Mouse (Mus musculus) hindbrain, embryonic 15.5 days (tissue): ENCODE measurements around the gene Vmn1r22. TPM values are rescaled to one million over a fixed set of nuclear protein-coding genes. Genes with fewer than 3 reads are reported as not detected.
"Not testable (repeated sequence)": the region's sequence is repeated elsewhere in the genome, so short reads cannot be mapped to it uniquely, and the experiment has no call there.

Source experiments
- ATAC-seq: fragments of 200-750 bp; cut with Nextera tagmentation; 2 replicates; pipeline ENCODE4 v1.8.0; 2017; ENCODE audit warnings: low read depth, moderate number of reproducible peaks, moderate TSS enrichment; ENCODE audit not compliant: low FRiP score
- H3K27ac ChIP-seq: fragments of 300-500 bp; sonication (generic); replicated peaks from 2 replicates; pipeline ENCODE4 v1.5.1; 2015; ENCODE audit warnings: mild to moderate bottlenecking, inconsistent platforms
- H3K27me3 ChIP-seq: fragments of 300-500 bp; sonication (generic); 2 replicates; pipeline ENCODE4 v1.6.1; 2015; ENCODE audit warnings: control low read depth, inconsistent platforms
- H3K36me3 ChIP-seq: fragments of 300-500 bp; sonication (generic); 2 replicates; pipeline ENCODE4 v1.6.1; 2015; ENCODE audit warnings: control low read depth, inconsistent platforms
- H3K4me1 ChIP-seq: fragments of 300-500 bp; sonication (generic); replicated peaks from 2 replicates; pipeline ENCODE4 v1.6.1; 2015; ENCODE audit warnings: control low read depth, inconsistent platforms
- H3K4me2 ChIP-seq: fragments of 300-500 bp; sonication (generic); 2 replicates; pipeline ENCODE4 v1.6.1; 2015; ENCODE audit warnings: moderate library complexity, mild to moderate bottlenecking, inconsistent platforms
- H3K4me3 ChIP-seq: fragments of 300-500 bp; sonication (generic); 2 replicates; pipeline ENCODE4 v1.5.1; 2015; ENCODE audit warnings: mild to moderate bottlenecking, inconsistent platforms
- H3K9ac ChIP-seq: fragments of 300-500 bp; sonication (generic); 2 replicates; pipeline ENCODE4 v1.6.1; 2015; ENCODE audit warnings: inconsistent platforms
- H3K9me3 ChIP-seq: fragments of 300-500 bp; sonication (generic); 2 replicates; pipeline ENCODE4 v1.6.1; 2016; ENCODE audit warnings: control low read depth, inconsistent platforms
- WGBS: fragments of 180-500 bp; shearing (Covaris S2); methylation state at CpG from one replicate; pipeline ENCODE4 v1.1.7; 2015; 5-methylcytosine and 5-hydroxymethylcytosine counted together
- polyA plus RNA-seq: library from polyadenylated mRNA; unstranded; fragments of >200 nt; fragmentation: Nextera tagmentation; extraction: Ambion mirVana; gene quantifications from 2 replicates; pipeline ENCODE4 v1.2.1, GENCODE M21; 2015

The Vmn1r22 gene
- not detected in 2 replicates for polyA plus RNA-seq

- H3K4me1 ChIP-seq: no peaks in the 10 kb centered on the region
- H3K9me3 ChIP-seq: no peaks in the 10 kb centered on the region
- no peak within 1 kb of the TSS for H3K9ac ChIP-seq
- no peak within 1 kb of the TSS for H3K4me3 ChIP-seq
- H3K27ac ChIP-seq: no peak within 1 kb of the TSS
- no peak for ATAC-seq
- 97% methylated on average over 1 of the region's 1 CpGs for WGBS
- H3K36me3 ChIP-seq: no peaks in the 10 kb centered on the region
- H3K4me2 ChIP-seq: no peak within 1 kb of the TSS
- H3K27me3 ChIP-seq: no peaks in the 10 kb centered on the region
These were observed at the start of gene Vmn1r22 for GRCm38 (mm10) chr6:57907928-57908327. Gene Vmn1r22 (minus strand): TSS chr6:57908028.

- Histone ChIP-seq H3K9ac (no peak within 1 kb of the TSS), H3K4me2 (no peak within 1 kb of the TSS), H3K4me3 (no peak within 1 kb of the TSS), H3K4me1 (no peaks in the 10 kb centered on the region), H3K36me3 (no peaks in the 10 kb centered on the region), H3K27me3 (no peaks in the 10 kb centered on the region), H3K9me3 (no peaks in the 10 kb centered on the region), H3K27ac (no peak within 1 kb of the TSS)
- WGBS: 91% methylated on average over 1 of the region's 1 CpGs
- ATAC-seq: no peak
These were observed 18.9 kb upstream of the Vmn1r22 start, which contains the start of gene Vmn1r23 for GRCm38 (mm10) chr6:57926738-57927137. Gene Vmn1r23 (minus strand): TSS chr6:57926838.

GRCm38 (mm10) chr6:57859043-57860042, 48.5 kb downstream of the Vmn1r22 start:
- no peaks in the 10 kb centered on the region for H3K27me3 ChIP-seq
- no peaks in the 10 kb centered on the region for H3K9me3 ChIP-seq
- no peaks in the 10 kb centered on the region for H3K4me1 ChIP-seq
- H3K4me2 ChIP-seq: peak overlapping the region; percentile 41
- no peak overlapping the region for H3K9ac ChIP-seq
- H3K27ac ChIP-seq: no peak overlapping the region
- H3K4me3 ChIP-seq: no peak overlapping the region
- ATAC-seq: peak; percentile 89
- 48% methylated on average over 6 of the region's 6 CpGs for WGBS
- H3K36me3 ChIP-seq: no peaks in the 10 kb centered on the region

DNA sequence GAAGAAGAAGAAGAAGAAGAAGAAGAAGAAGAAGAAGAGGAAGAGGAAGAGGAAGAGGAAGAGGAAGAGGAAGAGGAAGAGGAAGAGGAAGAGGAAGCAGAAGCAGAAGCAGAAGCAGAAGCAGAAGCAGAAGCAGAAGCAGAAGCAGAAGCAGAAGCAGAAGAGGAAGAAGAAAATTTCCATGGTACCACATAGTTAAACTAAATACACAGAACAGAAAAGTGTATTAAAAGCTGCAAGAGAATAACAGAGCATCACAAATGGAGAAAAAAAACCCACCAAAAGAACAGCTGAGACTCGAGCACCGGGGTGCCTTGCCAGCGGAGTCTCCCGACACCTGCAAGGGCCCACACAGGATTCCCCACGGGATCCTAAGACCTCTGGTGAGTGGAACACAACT, 56.7 kb downstream of the Vmn1r22 start:
- not testable (repeated sequence) for ATAC-seq, H3K4me2 ChIP-seq, H3K36me3 ChIP-seq, H3K9me3 ChIP-seq, H3K4me3 ChIP-seq, H3K9ac ChIP-seq, H3K4me1 ChIP-seq, H3K27ac ChIP-seq, H3K27me3 ChIP-seq
- 91% methylated on average over 5 of the region's 5 CpGs for WGBS

DNA sequence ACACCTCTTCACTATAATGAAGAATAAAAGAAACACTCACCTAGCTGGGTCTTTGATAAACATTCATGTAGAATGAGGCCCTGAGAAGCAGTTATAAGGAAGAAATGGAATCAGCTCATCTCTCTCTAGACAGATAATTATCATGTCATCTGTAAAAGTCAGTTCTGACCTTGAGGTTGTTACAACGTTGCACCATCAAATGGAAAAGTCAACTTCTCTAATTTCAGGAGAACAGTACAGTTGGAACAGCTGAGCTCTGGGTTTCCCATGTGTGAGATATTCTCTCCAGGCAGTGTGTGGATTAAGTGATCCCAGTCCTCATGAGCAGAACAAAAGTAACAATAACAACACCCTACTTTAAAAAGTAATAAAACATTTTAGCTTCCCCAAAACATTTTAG, 57.5 kb downstream of the Vmn1r22 start, which contains the start of gene Vmn1r21:
Gene Vmn1r21, minus strand, starts transcription at position 58 of the 400 bp plus-strand sequence.
- no peak within 1 kb of the TSS for H3K27ac ChIP-seq
- no peak within 1 kb of the TSS for H3K4me3 ChIP-seq
- no peaks in the 10 kb centered on the region for H3K36me3 ChIP-seq
- no peaks in the 10 kb centered on the region for H3K4me1 ChIP-seq
- H3K4me2 ChIP-seq: no peak within 1 kb of the TSS
- ATAC-seq: no peak
- WGBS: 77% methylated on average over 1 of the region's 1 CpGs
- no peaks in the 10 kb centered on the region for H3K9me3 ChIP-seq
- no peaks in the 10 kb centered on the region for H3K27me3 ChIP-seq
- H3K9ac ChIP-seq: no peak within 1 kb of the TSS

Other genes starting within 250 kb of the Vmn1r22 start
- 17.2 and 18.0 TPM in 2 replicates for gene Pyurf, start 215.9 kb downstream of the Vmn1r22 start, polyA plus RNA-seq
- gene Lancl2, start 205.5 kb downstream of the Vmn1r22 start, polyA plus RNA-seq: 76.7 and 86.3 TPM in 2 replicates
- gene Vopp1, start 82.9 kb downstream of the Vmn1r22 start, polyA plus RNA-seq: 201 and 221 TPM in 2 replicates
- gene Vmn1r21, start 57.7 kb downstream of the Vmn1r22 start, polyA plus RNA-seq: not detected in 2 replicates
- not detected in 2 replicates for gene Vmn1r23, start 18.8 kb upstream of the Vmn1r22 start, polyA plus RNA-seq
- not detected in 2 replicates for gene Vmn1r24, start 53.5 kb upstream of the Vmn1r22 start, polyA plus RNA-seq
- gene Vmn1r25, start 72.8 kb upstream of the Vmn1r22 start, polyA plus RNA-seq: not detected in 2 replicates
- gene Vmn1r26, start 107.1 kb upstream of the Vmn1r22 start, polyA plus RNA-seq: not detected in 2 replicates